Mouse (Mus musculus) activated CD4-positive, CD25-positive, alpha-beta regulatory T cell, adult 4 months (primary cell): Measurements from ENCODE around the gene H2afy. TPM values are rescaled to one million over a fixed set of nuclear protein-coding genes. Genes with fewer than 3 reads are reported as not detected.

Experiments used
- ATAC-seq: one replicate; pipeline ENCODE4 v1.8.0; 2017
- polyA plus RNA-seq, 2 experiments: library from polyadenylated mRNA; unstranded; fragments of 100-300 nt; shearing (Covaris generic); gene quantifications; one replicate each; pipeline ENCODE4 v1.2.1; 2017

Gene H2afy
- polyA plus RNA-seq, 2 experiments from 2014 or later, result 121 to 136 TPM

DNA sequence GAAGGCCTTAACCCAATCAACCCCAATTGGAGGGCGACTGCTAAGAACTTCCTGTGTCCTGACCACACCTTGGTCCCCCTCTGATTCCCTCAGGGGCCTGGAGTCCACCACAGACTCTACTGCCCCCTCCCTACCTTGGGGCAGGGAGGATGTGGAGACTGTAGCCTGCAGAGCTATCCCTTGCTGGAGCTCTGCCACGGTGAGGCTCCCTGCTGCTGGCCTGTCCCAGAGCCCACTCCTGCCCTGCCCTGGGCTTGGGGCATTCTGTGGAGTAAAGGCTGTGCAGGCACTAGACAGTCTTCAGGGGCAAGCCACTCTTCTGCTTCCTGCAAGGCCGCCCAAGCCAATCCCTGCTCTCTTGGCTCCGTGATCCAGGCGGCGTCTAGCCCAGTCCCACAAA, 24.6 kb downstream of the H2afy start:
- no peak for ATAC-seq

DNA sequence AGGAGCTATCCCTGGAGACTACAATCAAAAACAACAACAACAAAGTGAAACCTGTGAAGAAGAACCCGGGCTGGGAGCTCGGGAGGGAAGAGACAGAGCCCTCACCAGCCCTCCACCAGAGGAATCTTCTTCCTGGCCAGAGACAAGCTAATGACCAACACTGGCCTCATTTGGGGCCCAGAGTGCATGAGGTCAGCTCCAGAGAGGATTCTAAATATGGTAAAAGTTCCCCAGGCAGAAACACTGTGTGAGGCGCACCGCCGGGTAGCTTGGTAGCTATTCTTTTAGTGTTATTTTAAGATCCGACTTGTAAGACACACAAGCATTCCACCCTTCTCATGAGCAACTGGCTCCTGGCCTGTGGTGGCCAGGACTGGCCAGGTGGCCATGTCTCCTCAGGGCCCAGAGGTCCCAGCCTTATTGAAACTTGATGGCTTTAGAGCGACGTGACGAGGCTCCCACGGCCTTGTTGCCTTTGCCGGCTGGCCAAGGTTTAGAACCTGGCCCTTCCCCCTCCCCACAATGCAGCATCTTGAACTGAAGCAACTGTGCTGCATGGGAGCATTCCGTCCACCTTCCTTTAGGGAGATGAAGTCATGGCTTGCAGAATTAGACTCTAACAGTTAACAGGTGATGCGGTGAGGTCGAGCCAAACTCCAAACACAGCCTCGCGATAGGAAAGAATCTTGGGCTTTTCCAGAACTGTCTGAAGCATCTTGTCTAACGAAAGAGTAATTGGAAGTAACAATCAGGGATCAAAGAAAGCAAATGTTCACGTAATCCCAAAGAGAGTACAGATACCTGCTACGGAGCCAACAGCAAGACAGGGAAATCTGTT, 25.2 kb downstream of the H2afy start:
- ATAC-seq, result no peak

DNA sequence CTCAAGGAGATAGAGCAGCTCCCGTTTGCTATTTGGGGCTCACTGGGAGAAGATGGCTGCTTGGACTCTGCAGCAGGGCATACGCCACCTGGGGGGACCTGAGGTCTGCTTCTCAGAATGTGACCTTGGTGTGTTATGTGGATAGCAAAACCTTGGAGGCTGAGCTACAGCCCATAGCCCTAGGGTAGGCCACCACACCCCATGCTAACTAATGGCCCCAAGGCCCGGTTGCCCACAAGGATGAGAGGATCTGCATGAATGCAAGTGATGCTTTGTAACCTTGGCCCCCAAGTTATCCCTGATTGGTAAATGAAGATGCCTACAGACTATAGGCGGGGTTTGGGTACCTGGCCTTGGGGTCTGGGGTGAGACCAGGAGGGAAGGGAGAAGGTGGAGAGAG, 26.5 kb downstream of the H2afy start:
- no peak for ATAC-seq

DNA sequence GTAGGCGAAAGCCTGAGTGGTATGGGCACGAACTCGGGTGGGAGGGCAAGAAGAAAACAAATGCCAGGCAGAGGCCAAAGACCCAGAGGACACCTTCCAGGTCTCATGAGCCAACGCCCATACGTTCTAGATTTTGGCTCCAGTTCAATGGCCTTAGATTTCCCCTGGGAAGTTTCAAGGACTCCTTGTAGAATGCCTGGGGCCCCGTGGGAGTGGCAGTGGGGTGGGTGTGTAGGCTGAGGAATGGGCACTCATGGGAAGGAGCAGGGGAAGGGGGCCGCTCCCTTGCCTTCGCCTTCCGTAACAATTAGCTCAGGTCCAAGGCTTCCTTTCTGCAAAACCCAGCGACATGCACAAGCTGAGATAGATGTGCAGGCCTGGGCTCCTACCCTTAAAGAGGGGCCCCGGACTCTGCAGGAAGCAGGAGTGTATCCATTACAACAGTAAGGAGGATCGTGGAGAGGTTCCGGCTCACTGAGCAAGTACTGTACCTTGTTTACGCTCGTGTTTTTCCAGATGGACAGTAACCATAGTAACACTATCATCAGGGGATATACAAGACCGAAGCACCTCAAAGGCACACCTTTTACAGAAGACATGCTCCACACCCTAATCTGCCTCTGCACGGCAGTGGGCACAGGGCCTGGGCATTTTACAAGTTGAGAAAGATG, 27.2 kb downstream of the H2afy start:
- no peak for ATAC-seq

DNA sequence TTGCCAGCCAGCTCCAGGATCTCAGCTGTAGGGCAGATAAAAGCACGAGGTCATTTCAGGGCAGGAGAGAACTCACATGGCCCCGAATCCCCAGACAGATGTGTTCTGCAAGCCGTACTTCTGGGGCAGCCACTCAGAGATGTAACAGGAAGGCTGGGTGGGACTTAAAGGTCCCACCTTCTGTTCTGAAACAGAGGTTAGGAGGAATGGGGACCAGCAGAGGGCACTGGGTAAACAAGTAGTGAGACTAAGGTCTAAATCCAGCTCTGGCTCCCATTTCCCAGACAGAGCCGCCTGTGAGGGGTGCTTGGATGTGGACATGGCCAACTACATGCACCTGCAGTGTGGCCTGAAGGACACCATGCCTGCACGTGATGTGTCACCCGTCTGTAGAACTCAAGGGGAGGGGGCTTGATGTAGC, 31.2 kb downstream of the H2afy start:
- ATAC-seq, result no peak

DNA sequence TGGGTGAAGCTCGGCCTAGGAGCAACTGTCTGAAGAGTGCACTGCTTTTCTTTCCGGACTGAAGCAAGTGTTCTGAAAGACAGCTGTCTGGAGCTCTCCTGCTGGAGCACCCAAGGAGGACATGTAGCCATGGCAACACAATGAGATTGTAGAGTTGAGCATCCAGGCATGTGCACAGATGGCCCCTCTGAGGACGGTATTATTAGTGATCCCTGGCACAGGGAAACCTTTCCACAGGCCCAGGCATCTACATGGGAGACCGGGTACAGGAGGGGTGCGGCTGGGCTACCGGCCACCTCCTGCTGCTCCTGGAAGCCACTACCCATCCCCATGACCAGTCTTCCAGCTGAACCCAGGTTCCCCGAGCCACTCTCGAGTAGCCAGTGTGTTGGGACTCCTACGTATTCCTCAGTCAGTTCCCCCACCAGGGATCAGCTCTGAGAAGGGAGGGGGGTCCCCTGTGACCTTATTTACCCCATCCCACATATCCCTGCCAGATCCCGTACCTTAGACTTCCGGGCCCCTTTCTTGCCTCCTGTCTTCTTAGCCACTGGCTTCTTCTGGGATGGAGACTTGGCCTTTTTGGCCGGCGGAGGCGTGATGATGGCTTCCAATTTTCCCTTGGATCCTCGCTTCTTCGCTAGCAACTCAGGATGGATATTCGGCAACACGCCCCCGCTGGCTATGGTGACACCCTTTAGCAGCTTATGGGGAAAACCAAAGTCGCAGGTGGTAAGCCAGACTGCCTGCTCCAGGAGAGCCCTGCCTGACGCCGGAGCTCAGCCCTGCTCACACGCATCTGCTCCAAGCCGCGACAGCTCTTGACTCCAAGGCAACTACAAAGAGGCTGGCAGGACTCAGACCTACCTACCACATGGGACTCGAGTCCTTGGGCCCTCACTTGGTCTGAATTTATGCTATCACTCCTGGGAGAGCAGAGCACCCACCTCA, 32.1 kb downstream of the H2afy start:
- ATAC-seq, result no peak

DNA sequence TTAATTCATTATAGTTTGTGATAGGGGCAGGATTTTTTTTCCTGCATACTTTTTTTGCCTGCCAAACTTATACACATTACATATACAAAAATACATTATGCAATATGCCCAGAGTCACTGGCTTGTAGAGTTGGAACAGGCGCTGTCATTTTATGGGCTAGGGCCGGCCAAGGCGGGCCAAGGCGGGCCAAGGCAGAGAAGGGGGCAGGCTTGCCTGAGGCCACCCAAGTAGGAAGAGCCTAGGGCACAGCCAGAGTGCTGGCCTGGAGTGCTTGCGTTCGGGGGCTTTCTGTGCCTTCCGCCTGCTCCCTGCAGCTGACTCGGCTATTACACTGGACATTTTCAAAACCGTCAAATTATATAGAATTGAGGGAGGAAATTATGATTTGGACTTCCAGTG, 34.0 kb downstream of the H2afy start:
- ATAC-seq, result no peak

DNA sequence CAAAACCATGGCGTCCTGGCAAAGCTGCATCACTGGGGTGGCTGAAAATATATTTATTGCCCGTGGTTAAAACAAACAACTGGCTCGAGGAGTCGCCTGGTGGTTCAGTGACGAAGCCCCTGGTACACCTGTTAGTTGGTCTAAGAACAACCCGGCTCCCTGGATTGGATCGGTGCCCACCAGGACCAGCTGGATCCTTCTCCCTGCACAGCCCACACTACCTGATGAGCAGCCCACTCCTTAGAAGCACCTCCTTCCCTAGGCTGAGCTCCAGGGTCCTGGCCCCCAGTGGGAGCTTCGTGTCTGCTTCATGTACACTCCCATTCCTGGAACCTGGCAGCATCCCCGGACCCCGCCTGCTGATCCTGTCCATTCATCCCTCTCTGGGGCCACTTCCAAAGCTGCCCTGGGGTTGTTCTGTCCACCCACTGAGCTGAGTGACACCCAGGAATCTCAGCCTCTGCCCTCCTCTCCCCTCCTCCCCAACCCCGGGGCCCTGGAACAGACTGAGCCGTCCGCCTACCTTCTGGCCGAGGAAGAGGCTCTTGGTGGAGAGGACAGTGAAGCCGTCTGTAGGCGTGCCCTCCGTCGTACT, 40.5 kb downstream of the H2afy start:
- no peak for ATAC-seq

DNA sequence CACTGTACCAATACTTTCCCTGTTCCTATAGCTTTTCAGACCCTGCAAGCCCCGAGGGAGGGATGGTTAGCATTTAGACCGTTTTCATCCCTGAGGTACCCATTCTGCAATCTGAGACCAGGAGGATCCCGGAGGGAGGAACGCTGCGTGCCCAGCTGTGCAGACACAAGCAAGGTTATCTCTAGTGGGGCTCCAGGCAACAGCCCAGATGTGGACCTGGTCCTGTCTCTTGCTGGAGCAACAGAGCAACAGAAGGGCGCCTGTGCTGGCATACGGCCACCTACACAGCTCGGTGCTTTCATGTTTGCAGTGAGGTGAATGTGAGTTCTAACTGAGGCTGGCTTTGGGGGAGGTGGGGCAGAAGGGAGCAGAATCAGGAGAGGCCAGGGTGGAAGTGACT, 41.6 kb downstream of the H2afy start:
- no peak for ATAC-seq

DNA sequence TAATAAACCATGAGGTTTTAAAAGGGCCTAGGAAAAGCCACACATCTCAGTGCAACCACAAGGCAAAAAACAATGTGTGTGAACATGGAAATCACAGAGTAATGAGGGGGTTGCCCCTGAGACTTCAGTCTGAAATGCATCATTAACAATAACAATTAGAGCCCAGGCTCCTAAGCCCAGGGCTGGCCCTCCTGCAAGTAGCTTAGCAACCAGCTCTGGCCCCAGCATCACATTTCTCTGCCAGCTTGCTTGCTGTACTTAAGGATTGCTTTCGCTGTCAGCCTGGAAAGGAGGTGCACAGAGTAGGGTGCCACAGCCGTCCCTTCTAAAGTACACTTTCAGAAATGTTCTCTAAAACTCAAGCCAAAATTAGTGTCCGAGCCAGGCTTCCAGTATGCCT, 42.5 kb downstream of the H2afy start:
- no peak for ATAC-seq

DNA sequence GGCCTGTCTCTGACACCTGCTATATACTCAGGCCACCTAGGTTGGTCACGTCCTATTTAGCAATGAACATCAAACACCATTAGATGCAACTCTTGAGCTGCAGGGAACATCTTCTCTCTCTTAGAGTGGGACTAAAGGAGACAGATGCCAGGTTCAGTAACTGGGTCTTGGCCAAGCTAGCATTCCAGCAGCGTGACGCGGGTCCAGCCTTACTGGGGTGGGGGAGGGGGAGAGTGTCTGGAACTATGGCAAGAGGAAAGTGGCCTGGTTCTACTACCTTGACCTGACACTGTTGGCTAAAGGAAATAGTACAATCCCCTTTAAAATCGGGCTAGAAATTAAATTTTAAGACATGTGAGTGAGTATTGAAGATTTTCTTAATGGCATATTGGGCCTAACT, 43.6 kb downstream of the H2afy start:
- no peak for ATAC-seq

DNA sequence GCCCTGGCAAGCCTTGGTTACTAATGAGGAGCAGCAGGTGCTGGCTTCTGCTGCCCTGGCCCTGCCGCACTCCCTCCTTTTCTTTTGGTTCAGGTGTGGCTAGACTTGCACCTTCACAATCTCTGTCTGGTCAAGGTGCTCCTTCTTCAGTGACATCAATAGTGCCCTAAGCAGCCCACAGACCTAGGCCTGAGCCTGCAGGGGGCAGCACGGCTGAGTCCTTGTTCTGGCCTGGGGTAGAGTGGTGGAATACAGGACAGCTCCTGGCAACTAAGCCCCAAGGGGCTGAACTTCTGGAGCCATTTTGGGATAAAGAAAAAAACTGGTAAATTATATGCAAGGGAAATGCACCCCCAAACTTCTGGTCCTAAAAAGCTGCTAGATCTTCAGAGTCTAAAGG, 45.6 kb downstream of the H2afy start:
- ATAC-seq, result no peak

DNA sequence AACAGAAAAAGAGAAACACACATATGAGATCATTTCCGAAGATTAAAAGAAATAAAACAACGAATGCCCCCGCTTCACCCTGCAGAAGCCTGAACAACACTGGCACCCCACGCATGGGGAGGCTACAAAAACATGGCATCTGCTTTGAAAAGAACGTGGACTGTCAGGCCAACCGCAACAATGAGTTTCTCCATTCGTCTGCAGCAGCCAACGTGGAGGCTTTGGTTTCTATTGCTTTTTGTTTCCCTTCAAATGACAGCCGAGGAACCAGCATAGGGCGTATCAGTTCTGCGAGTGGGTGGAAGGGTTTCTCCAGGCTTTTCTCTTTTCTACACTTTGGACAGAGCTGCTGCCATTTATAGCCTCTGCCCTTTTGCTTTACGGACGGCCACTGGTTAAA, 47.6 kb downstream of the H2afy start:
- no peak for ATAC-seq

DNA sequence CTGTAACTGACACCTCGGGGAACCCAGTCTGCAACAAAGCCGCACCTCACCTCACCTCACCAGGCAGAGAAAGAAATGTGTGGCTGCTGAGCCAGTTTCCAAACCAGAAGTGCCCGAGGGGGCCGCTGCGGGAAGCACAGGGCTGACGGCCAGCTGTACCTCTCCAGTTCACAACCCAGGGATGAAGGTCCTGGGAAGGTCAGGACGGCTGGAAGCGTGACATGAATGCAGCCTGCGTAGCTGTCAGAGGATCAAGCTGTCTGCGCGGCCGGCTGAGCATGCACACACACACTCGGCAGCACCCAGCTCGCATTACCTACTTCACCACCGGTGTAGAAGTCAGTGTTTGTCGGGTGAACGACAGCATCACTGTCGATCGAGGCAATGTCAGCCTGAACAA, 48.2 kb downstream of the H2afy start:
- ATAC-seq, result no peak

DNA sequence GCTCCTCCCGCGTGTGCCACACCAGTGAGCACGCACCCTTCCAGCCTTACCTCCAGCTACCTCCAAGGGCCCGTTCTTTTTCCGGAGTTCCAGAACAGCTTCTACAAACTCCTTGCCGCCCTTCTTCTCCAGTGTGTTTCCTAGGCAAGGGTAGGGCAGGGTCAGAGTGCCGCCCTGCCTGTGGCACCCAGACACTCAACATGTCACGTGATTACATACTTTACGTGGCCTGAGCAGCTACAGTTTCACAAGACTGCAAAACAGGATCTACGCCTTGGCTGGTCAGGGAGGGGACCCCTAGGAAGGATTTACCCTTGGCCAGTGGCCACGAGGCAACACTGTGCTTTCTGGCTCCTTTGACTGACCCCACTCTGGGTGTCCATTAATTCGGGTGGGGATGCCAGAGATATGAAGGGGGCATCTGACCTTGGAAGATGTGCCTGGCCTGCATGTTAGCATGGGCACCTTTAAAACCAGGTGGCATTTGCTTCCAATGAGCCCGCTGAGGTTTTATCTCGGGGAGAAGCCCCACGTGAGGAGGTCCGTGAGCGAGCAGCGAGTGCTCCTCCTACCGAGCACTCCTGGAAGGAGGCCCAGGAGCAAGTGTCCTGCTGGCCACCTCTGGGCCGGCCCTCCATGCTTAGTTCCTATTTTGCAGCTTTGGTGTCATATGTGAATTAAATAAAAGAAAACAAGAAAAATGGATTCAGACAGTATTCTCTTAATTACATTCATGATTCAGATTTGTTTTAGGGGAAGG, 51.8 kb downstream of the H2afy start:
- no peak for ATAC-seq

DNA sequence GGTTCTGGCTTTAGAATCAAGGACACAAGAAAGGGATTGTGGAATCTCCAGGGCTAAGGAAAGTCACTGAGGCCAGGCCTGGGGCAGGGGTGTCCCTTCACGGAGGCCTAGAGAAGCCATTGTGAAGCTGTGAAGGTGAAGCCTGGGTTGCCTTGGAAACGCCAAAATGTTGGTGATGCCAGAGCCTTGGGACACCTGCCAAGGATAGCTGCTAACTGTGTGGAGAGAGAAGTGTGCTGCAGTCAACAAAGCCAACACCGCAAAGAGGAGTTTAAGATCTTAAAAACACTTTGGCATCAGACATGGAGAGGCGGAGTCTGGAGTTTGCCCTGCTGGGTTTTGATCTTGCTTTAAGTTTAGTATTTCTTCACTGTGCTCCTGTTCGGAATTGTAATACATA, 54.5 kb downstream of the H2afy start:
- no peak for ATAC-seq

DNA sequence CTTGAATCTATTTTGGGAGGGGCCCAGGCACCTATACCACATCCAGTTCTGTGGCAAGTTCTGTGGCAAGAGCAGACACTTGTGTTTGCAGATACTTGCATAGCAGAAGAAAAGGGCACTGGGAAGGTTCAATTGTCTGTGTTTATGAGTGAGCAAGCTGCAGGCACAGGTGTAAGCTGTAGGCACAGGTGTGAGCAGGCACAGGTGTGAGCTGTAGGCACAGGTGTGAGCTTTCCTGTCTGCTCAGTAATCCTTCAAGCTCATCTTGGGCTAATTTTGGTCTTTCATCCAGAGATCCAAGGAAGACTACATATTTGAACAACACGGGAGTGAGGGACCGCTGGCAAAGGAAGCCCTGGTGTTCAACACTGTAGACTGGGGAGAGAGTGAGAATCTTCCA, 56.5 kb downstream of the H2afy start:
- no peak for ATAC-seq

DNA sequence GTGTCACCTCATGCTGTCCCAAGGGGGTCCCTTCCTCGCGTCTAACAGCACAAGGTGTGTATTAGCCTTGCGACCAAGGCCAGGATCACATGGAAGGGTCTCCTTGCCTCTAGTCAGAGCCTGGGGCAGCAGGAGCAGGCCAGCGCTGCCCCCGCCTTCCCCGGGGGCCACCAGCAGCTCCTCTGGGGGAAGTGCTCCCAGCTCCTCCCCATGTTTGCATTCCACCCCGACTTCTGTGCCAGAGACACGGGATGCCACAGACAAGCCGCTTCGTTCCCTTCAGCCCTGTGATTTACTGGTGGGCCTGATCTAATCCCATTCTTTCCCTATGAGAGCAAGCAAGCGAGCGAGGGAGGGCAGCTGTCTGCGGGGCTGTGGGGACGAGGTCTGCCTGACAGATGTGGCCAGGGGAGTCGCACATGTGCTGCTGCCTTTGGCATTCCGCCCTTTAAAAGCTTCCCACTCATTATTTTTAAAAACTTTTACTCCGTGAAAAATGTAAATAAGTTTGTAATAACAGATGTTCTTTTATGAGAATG, 57.4 kb downstream of the H2afy start:
- ATAC-seq, result no peak

DNA sequence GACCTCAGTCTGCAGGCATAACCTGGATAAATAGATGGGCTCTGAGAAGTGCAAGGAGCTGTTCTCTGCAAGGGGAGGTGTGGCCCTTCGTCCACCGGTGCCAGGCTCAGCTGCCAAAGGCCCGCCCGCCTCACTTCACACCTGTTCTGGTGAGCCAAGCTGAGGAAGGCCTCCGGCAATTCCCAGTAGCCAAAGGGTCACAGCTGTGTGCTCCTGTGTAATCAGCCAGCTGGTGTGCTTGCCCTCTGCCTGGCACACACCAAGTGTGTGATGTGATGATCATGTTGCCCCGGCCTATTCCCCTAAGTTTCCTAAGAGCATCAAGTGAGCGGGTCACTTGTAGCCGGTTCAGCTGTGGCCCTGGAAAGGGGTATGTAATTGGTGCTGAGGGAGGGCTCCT, 60.2 kb downstream of the H2afy start:
- ATAC-seq, result no peak

DNA sequence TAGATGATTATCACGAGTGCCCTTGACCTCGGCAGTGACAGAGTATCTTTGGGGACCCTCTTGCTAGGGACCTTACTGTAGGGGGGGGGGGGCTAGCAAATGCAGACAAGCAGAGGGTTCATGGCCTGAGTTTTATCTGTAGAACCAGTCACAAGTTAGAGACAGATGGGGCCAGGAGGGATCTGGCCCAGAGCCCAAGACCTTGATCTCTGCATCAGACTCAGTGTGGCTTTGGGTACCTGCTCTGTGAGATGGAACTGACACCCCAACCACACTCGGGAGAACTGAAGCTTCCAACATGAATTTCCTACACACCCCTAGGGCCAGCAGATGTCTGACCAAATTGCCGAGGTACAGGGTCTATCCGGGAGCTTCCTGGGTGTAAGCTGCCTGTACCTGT, 63.0 kb downstream of the H2afy start:
- no peak for ATAC-seq

DNA sequence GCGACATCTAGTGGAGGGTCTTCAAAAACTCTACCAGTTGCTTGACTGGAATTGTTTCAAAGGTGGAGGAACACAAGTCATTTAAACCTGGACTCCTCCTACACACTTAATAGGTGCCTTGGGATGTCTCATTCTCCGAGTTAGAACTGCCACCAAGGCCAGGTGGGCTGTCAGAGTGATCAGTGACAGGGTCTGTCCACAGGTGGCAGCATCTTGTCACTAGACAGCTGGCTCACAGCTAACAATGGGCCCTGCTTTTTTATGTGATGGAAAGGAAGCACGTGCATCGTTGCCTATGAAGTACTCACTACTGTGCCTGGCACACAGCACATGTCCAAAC, 63.9 kb downstream of the H2afy start:
- ATAC-seq, result no peak
